Mouse (Mus musculus) adrenal gland, postnatal 25 days (tissue): ENCODE measurements at regions not wholly inside any gene's neighbourhood (a gene's known extent, or its start where the extent isn't known, plus 50 kb on each side); places are given as distances from the start of the nearest gene placed in this dataset.
"Not testable (repeated sequence)": the region's sequence is repeated elsewhere in the genome, so short reads cannot be mapped to it uniquely, and the experiment has no call there.

Experiments
- DNase-seq: peaks from one replicate; pipeline ENCODE4 v3.0.0; 2021; ENCODE audit warnings: mixed read lengths

DNA sequence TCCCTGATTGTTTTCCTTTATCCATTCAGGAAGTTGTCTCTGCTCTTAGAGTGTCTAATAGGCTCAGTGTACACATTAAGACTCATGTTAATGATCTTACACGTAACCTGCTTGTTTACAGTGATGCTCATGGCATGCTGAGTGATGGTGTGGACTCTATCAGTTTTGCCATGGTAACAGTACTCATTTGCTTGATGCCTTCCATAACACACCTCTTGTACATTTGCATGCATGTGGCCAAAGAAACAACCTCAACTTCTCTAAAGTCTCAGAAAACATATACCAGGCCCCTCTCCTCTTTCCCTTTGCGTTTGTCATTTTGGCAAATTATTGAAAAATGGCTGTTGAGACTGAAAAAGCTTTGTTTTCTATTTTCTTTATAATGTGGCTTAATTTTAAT lies 155.0 kb downstream of the Ube2e3 start:
- DNase-seq, result no peak

DNA sequence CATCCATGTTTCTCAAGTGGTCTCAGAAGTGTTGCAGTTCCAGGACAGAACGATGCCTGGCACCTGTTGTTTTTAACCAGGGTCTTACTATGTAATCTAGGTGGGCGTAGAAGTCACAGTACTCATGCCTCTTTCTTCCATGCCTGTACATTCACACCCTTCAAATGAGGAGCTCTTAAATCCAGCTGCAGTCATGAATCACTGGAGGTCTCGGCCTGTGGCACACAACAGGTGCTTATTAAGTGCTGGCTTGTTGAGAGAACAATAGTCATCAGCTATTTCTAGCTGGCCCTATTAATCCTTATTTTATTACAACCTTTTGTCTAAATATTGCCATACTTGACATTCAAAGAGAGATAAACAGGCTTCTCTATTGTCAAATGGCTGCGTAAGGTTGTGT lies 157.8 kb downstream of the Ube2e3 start:
- DNase-seq, result no peak

DNA sequence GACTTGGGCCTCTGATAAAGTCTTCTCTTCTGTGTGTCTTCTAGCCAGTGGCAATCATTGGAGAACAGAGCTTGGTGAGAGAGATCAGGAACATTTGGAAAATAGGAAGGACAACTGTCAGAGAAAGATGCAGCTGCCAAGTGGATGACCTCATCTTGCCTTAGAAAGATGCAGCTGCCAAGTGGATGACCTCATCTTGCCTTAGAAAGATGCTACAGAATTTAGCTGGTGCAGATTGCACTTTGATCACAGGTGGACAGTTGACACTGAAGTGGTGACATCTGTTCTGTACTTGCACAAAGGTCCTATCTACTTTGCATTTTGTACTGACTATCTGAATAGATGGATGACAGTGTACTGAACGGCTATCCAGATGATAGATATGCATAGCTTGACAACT lies 163.1 kb downstream of the Ube2e3 start:
- DNase-seq, result peak; percentile 45

DNA sequence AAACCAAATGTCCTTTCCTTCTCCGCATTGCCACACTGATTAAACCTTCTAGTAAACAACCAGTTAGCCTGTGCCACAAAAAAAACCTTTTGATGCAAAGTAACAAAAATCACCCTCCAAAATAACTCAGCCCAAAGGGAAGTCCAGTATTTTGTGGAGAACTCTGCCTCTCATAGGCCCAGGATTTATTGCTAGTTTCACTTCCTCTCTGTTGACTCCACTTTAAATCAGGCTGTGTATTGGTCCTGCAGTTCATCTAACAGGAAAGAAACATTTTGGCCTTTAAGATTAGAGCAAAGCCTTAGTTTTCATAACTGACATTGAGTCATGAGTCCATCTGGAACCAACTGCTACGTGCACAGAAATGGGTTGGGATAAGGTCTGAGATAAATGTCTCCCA lies 168.4 kb downstream of the Ube2e3 start:
- no peak for DNase-seq

DNA sequence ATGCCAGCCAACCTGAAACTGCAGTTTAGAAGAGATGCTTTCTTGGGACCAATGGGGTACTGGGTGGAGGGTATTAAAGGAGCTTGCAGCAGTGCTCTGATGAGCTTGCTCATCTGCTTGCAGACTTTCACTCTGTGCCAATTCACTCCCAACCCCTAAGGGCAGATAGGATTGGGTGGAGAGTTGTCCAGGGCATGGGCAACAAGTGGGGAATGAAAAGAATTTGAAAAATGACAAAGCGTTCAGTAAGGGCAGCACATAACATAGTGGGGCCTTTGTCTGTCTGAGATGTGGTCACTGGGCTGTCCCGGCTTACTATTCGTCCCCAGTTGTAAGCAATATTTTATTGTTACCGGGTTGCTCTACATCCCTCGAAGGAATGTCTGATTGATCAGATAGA lies 170.7 kb downstream of the Ube2e3 start:
- DNase-seq, result no peak

DNA sequence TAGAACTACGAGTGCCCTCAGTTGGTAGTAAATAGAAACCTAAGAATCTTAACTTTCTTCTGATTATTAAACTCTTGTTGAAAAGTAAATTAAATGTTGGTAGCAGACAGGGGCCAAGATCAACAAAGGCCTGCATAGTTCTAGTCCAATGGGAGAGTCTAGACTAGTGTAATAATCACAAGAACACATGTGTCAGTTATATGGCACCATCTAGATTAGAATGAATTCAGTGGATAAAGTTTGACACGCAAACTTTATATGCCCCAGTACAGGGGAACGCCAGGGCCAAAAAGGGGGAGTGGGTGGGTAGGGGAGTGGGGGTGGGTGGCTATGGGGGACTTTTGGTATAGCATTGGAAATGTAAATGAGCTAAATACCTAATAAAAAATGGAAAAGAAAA lies 176.9 kb downstream of the Ube2e3 start:
- not testable (repeated sequence) for DNase-seq

DNA sequence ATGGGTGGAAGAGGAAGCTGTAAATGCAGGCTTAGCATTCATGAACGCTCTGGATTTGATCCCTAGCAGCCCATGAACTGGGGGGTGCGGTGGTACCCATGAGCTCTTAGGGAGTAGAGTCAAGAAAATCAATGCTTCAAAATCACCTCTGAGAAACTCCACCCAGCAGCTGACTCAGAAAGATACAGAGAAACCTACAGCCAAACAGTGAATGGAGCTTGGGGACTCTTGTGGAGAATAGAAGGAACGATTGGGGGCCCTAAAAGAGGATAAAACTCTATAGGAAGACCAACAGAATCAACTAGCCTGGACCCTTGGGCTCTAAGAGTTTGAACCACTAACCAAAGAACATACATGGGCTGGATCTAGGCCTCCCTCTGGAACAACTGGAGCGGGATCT lies 177.6 kb downstream of the Ube2e3 start:
- DNase-seq, result no peak

DNA sequence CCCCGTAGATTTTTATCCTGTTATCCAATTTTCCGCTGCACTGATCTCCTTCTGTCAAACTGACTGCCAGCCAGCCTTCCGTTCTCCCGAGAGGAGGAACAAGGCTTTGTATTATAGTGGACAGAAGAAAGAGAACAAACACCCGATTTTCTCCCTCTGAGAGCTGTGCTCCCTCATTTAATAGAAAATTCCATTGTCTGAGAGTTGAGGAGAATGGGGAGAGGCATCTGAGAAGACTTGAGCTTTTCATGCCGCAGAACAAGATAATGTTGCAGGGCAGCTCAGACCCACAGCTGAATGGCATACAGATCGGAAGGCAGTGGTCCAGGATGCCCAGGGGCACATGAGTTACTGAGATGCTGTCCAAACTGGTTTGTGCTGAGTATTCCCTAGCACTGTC lies 180.1 kb downstream of the Ube2e3 start:
- DNase-seq, result no peak

DNA sequence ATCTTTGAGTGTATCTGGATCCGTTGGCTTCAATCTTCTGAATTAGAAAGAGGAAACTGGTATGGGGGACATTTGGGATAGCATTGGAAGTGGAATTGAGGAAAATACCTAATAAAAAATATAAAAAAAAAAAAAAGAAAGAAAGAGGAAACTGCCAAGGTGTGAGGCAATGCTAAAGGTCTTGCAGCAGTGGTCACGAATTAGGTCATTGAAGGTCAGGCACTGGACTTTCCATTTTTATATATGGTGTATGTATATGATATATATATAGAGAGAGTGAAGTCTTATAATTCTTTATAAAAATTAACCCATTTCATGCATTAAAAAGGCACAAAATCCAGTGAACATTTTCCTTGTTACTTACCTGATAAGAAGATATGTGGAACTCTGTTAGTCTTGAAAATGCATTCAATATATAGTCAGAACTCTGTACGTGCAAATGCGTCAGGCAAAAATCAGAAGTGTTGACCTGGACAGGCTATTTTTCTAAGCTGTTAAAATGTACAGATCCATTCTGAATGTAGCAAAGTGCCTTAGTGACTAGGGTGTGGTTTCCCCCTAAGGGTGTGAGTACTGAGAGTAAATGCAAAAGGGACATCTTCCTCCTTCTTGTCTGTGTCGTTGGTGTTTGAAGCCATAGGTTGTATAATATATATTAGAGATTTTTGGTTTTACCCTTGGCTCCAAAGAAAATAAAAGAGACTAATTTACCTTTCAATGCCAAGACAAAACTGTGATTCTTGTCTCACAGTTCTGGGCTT lies 181.0 kb downstream of the Ube2e3 start:
- no peak for DNase-seq

DNA sequence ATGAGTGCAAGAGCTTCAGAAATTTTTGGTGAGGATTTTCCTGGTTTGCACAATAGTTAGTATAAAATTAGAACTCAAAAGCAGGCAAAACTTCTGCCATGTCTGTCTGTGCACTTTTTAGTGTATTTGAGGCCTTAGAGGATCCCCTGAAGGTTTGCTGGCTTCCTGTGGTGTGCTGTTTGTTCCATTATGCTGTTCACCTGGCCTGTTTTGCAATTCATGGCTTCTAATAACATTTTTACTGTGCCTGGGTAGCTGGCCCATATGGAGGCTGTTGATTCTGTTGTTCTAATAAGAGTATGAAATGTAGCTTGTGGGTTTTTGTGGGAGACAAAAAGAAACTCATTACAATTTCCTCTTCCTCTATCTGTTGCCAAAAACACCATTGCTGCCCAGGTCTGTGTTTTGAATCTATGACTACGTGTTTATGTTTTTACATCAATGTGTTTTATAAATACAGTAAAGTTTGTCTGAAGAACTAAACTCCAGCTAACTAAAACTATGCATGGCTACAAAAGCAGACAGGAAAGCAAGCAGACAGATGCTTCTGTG lies 182.6 kb downstream of the Ube2e3 start:
- no peak for DNase-seq

DNA sequence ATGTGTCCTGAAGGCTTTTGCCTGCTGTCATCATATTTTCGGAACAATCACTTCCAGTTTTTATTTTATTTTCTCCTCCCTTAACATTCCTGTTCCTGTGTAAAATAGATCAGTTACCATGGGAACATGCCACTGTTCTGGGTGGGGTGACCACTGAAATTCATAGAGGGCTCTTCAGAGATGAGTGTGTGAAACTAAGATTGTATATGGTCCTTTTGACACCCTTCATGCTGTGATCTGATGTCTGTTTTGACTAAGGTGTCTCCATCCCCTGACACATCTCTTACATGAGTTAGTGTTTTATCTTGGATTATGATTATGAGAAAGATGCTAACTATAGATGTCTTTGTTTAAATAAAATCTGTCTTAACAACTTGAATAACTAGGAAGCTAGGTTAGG lies 184.3 kb downstream of the Ube2e3 start:
- DNase-seq, result no peak

DNA sequence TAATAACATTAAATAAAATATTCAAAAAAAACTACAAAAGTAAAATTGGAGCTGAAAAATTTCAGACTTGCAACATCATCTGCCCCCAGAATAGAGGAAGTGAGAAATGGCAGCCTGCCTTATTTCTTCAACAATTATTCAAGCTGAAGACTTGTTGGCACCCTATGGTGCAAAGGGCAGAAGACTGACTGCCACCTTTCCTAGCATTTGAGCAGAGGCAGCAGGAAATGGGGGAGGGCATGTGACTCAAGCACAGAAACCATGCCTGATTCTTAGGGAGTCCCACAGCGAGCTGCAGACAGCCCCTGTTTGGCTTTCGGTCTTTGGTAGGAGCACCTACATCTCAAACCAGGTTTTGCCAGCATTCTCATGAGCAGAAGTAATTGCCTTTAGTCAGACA lies 188.2 kb downstream of the Ube2e3 start:
- no peak for DNase-seq

DNA sequence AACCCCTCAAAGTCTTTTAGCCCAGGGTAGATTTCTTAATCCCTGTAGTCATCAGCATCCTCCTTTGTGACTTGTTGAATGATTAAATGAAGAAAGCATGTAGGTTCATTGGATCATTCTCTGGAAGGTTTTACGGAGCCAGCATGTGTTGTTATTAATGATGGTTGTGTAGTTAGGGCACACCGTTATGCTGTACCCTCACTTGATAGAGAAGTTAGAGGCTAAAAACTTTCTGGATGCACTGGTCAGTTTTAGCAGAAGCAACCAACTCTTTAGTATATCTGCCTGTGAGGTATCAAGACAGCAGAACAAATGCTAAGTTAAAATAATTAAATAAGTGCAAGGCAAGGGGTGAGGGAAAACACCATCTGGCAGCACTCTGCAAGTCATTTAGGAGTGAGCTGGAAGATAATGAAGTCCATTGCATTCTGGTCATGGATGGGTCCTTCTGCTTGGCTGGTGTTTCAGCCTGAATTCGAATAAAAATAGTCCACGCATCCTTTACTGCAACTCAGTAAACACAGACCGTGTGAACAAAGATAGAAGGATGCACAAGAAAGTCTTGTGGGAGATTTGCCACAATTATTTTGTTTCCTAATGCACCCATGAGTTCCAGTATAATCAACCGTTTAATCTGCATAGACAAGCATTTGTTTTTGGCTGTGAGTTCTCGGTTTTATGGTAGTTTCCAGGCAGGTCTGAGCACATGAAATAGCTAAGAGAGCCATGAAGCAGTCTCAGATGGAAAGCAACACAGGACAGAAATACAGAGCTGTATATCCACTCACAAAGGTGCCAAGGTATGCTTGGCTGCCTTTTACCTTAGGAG lies 191.4 kb downstream of the Ube2e3 start:
- no peak for DNase-seq

DNA sequence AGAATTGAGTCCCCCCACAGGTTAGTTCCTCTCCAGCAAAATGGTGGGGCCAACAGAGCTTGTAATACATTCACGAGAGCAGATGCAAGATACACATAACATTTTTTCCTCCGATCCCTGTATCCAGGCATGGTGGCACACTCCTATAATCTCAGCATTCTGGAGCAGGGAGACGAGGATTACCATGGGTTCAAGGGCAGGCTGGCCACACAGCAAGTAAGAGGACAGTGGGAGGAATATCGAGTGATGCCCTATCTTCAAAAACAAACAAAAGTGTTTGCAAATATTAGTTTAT lies 192.0 kb downstream of the Ube2e3 start:
- DNase-seq, result no peak

DNA sequence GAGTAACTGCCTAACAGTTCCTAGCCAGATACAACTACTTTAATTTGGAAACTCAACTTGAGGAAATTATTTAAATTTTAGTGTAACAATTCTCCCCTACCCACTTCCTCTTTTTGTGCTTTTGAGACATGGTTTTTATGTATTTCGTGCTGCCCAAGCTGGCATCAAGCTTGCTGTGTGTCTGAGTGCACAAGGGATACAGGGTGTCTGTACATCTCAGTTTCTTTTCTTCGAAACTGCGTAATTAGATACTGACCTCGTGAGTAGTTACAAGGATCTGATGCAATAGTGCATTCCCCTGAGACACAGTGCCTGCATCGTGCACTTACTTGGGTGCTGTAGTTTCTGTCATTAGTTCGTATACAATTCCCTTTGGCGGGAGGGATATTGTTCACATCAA lies 192.4 kb downstream of the Ube2e3 start:
- no peak for DNase-seq

DNA sequence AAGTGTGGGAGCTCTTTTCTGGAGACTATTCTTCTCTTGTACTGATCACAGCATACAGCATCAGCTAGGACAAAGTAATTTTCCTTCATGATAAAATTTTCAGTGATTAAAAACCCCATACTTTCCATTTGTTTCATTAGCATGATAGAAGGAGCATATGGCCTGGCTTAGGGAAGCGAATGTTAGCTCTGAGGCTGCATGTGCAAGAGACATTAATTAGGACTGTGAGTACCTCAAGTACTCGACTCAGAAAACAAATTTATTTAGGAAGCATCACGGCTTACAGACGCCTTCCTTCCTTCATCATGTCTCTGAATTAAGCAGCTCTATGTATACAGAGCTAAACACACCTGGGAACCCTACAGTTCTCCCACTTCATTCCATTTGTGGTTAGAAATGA lies 193.6 kb upstream of the Itga4 start:
- DNase-seq, result no peak

DNA sequence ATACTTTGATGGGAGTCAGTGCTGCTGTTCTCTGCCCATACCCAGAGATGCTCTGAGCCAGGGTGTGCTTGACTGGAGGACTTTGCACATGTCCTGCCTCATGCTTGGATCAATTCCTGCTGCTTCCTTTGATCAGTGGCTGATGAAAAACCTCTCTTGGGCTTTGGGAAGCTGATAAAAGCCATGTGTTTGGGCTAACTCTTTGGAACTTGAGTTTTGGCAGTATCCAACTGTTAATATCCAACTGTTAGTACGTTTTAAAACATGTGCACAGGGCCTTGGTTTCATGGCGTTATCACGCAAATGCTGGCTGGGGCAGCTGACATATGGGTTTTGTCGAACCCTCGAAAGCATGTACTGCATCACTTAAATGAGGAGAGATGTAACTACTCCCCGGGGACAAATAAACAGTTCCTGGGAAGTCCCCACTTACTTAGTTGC lies 193.0 kb upstream of the Itga4 start:
- no peak for DNase-seq

DNA sequence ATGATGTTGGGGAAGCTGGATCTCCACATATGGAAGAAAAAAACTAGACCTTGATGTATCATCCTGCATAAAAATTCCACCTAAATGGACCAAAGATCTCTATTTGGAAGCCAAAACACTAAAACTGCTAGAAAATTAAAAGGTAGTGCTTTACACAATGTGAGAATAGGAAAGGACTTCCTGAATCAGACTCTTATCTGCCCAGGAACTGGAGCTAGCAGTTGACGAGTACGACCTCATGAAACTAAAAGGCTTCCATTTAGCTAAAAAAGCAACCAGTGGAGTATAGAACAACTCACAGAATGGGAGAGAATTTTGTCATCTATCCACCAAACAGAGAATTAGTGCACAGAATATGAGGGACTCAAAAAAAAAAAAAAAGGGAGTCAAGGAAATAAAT lies 191.6 kb upstream of the Itga4 start:
- DNase-seq, result no peak

DNA sequence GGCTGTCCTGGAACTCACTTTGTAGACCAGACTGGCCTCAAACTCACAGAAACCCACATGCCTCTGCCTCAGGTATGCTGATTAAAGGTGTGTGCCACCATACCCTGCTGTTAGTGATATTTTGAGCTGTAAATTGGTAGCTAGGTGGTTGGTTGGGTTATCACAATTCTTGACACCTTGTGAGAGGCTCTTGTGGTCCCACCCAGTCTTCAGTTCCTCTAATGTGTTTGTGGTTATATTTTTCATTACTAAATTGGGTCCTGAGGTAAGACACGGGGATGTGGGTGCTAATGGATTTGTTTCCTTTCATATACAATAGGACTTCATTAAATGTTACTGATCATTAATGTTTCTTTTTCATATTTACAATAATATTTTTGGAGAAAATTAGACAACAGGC lies 189.9 kb upstream of the Itga4 start:
- DNase-seq, result no peak

DNA sequence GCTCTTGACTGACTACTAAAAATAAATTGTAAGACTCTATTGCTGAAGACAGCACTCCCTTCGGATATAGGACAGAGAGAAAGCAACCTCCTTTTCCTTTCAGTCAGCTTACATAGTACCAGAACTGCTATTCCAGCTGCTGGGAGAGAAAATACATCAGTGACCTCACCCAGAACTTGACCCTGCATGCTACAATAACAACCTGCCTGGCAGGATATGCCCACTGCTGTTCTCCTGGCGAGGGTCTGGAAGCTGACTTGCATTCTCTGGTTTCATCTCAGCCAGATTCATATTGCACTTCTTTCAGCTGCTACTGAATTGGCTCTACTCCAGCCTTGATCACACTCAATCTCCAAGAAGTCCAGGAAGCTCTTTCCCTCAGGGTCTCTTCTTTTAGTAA lies 179.1 kb upstream of the Itga4 start:
- DNase-seq, result no peak

DNA sequence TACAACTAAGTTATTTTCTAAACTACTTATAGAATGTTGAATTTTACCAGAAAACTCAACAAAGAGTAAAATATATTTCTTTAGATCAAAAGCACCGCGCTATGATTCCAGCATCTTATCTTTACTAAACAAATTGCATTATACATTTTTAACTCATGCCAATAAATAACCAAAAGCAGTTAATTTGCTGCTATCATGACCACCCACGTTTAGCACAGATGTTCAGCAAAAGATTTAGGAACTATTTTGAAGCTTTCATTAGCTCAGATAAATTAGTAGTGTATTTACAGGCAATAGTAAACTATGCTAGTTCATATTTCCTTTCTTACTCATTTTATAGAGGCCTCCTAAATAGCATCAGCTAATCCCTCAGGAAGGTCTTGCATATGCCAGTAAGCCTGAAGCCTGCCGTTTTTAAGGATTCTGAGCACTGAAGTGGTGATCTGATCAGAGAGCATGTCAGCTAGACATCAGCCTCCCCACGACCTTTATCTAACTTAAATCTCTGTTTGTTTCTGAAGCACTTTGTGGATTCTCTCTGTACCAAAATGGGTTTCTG lies 176.3 kb upstream of the Itga4 start:
- DNase-seq, result no peak

DNA sequence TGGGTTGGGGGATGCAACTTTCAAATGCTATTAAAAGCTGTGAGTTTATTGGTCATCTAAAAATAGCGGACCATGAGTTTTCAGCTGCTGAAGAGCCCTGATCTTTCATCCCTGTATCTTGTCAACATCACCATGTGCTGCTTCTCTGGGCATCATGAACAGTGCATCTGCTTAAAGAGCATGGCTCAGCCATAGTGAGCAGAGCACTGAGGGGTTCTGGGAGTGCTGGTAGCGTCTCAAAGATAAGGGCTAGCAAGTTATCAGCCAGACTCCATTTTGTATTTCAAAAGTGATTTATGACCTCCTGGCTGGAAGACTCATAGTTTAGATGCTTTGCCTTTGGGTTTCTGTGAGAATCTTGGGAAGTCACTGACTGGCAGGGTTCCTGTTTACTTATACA lies 173.5 kb upstream of the Itga4 start:
- no peak for DNase-seq

DNA sequence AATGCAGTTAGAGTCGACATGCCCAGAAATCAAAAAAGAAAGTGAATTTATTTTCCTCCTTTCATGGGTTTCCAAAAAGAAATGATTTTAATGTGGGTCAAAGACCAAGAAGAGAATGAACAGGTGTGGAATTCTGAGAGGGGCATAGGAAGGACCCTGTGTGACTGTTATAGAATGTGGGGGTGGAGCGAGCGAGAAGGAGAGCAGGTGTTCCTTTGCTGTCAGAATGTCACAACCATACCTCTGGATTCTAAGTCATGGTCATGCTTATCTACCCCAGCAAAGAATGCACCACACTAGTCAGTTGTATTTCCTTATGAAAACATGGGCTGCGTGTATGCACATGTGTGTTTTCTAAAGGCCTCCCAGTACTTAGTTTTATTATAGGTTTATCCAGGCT lies 168.9 kb upstream of the Itga4 start:
- DNase-seq, result no peak
